Mouse (Mus musculus) neural tube, embryonic 11.5 days (tissue): ENCODE measurements at regions not wholly inside any gene's neighbourhood (a gene's known extent, or its start where the extent isn't known, plus 50 kb on each side); places are given as distances from the start of the nearest gene placed in this dataset.

Experiments
- ATAC-seq: fragments of 200-750 bp; cut with Nextera tagmentation; 2 replicates; pipeline ENCODE4 v1.8.0; 2017; ENCODE audit warnings: moderate number of reproducible peaks, mild to moderate bottlenecking, moderate TSS enrichment, moderate library complexity; ENCODE audit not compliant: insufficient read depth, low FRiP score, low TSS enrichment
- DNase-seq: peaks from one replicate; pipeline ENCODE4 v3.0.0-alpha.2; 2015; ENCODE audit warnings: low spot score
- H3K27ac ChIP-seq: fragments of 300-500 bp; sonication (generic); 2 replicates; pipeline ENCODE4 v1.5.1; 2014; ENCODE audit warnings: low read depth, mild to moderate bottlenecking, low read length
- H3K27me3 ChIP-seq: fragments of 300-500 bp; sonication (generic); 2 replicates; pipeline ENCODE4 v1.6.1; 2014; ENCODE audit warnings: mild to moderate bottlenecking, low read length, mixed read lengths; ENCODE audit not compliant: control insufficient read depth, insufficient read depth
- H3K36me3 ChIP-seq: fragments of 300-500 bp; sonication (generic); 2 replicates; pipeline ENCODE4 v1.6.1; 2014; ENCODE audit warnings: mild to moderate bottlenecking, low read length, moderate library complexity, mixed read lengths; ENCODE audit not compliant: control insufficient read depth, insufficient read depth
- H3K4me1 ChIP-seq: fragments of 300-500 bp; sonication (generic); 2 replicates; pipeline ENCODE4 v1.6.1; 2014; ENCODE audit warnings: low read length, mixed read lengths; ENCODE audit not compliant: control insufficient read depth, insufficient read depth
- H3K4me2 ChIP-seq: fragments of 300-500 bp; sonication (generic); 2 replicates; pipeline ENCODE4 v1.6.1; 2014; ENCODE audit warnings: low read depth, mild to moderate bottlenecking, moderate library complexity
- H3K4me3 ChIP-seq: fragments of 300-500 bp; sonication (generic); 2 replicates; pipeline ENCODE4 v1.5.1; 2014; ENCODE audit warnings: low read depth, low read length
- H3K9ac ChIP-seq: fragments of 300-500 bp; sonication (generic); 2 replicates; pipeline ENCODE4 v1.6.1; 2014; ENCODE audit warnings: mild to moderate bottlenecking, low read length
- H3K9me3 ChIP-seq: fragments of 300-500 bp; sonication (generic); 2 replicates; pipeline ENCODE4 v1.6.1; 2016; ENCODE audit warnings: low read length; ENCODE audit not compliant: control insufficient read depth
- WGBS: fragments of 180-500 bp; shearing (Covaris S2); extraction: QIAGEN DNeasy Blood & Tissue Kit; methylation state at CpG from one replicate; pipeline ENCODE4 v1.1.7; 2014; 5-methylcytosine and 5-hydroxymethylcytosine counted together

DNA sequence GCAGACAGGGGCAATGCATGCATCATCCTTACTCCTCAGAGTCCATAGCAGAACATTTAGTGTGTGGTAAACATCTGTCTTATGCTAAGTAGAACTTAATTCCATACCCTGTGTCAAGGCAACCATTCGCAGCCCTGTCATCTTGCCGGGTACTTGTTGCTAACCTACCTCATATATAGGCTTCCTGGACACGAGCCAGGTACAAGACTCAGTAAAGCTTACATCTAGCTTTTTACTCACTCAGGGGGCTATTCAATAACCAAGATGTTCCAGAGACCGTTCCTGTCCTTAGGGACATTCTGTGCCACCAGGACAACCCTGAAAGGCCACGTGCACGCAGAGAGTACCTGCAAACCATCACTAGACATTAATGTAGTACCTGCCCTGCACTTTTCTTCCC lies 74.8 kb upstream of the Srd5a3 start:
- WGBS, result 81% methylated on average over 6 of the region's 6 CpGs
- DNase-seq, result no peak
- no peak overlapping the region for H3K27ac ChIP-seq
- no peaks in the 10 kb centered on the region for H3K36me3 ChIP-seq
- no peak for ATAC-seq
- no peaks in the 10 kb centered on the region for H3K4me1 ChIP-seq
- no peaks in the 10 kb centered on the region for H3K27me3 ChIP-seq
- H3K9me3 ChIP-seq, result no peaks in the 10 kb centered on the region
- no peak overlapping the region for H3K9ac ChIP-seq
- no peak overlapping the region for H3K4me3 ChIP-seq
- no peak overlapping the region for H3K4me2 ChIP-seq

DNA sequence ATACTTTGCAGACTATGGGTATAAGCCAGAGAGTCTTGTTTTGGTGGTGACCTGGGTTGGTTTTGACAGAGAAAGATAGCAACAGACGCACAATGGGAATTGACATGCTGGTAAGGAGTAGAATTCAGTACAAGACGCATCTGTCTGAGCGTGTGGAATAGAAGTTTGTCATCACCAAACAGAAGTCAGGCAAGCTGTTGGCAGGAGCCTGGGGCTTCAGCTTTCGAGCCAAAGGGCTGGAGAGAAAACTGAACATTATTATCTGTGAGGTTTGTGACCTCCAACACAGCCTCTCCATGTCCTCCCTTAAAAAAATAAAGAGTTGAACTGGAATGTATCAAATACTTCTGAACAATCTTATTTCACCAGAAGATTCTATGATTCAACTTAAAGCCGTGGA lies 75.4 kb upstream of the Srd5a3 start:
- Histone ChIP-seq H3K4me3 (no peak overlapping the region), H3K27ac (no peak overlapping the region), H3K9ac (no peak overlapping the region), H3K36me3 (no peaks in the 10 kb centered on the region), H3K27me3 (no peaks in the 10 kb centered on the region), H3K4me1 (no peaks in the 10 kb centered on the region), H3K4me2 (no peak overlapping the region), H3K9me3 (no peaks in the 10 kb centered on the region)
- 82% methylated on average over 5 of the region's 5 CpGs for WGBS
- ATAC-seq (no peak), DNase-seq (no peak)

DNA sequence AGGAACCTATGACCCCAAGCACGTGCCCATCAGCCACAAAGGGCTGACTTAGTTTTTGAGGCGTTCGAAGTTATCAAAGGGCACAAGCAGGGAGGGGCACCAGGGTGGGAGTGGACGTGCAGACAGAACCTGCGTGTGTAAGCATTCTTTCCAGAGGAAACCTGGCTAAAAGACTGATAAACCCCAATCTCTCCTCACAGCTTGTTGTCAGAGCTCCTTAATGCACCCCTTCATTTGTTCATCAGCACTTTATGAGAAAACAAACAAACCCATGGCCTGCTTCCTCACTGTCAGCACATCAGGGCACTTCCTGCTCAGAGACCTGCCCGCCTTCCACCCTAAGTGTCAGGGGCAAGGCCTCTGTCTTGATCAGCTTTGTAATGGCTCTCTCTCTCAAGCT lies 76.6 kb upstream of the Srd5a3 start:
- Histone ChIP-seq H3K36me3 (no peaks in the 10 kb centered on the region), H3K27ac (no peak overlapping the region), H3K4me3 (no peak overlapping the region), H3K4me2 (no peak overlapping the region), H3K27me3 (no peaks in the 10 kb centered on the region), H3K9me3 (no peaks in the 10 kb centered on the region), H3K9ac (no peak overlapping the region), H3K4me1 (no peaks in the 10 kb centered on the region)
- 66% methylated on average over 6 of the region's 6 CpGs for WGBS
- no peak for DNase-seq
- ATAC-seq, result no peak

DNA sequence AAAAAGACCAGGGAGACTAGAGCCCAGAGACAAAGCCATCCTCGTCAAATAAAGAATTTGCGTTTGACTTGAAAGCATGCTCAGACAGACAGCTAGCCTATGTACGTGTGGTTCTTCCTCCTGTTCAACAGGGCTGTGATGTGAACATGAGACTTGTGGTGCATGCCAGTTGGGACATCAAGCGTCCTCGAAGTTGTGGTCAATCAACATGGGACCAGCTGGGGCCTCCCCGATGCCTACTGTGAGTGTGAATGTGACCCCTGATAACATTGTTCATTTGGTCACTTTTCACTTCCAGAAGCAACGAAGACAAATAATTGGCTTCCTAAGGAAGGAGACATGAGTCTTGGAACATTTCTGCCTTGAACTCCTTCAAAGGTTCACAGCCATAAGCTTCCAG lies 79.8 kb upstream of the Kdr start:
- Histone ChIP-seq H3K27ac (no peak overlapping the region), H3K9me3 (no peaks in the 10 kb centered on the region), H3K27me3 (no peaks in the 10 kb centered on the region), H3K4me3 (no peak overlapping the region), H3K9ac (no peak overlapping the region), H3K36me3 (no peaks in the 10 kb centered on the region), H3K4me1 (no peaks in the 10 kb centered on the region), H3K4me2 (no peak overlapping the region)
- no peak for ATAC-seq
- no peak for DNase-seq
- 81% methylated on average over 7 of the region's 7 CpGs for WGBS

DNA sequence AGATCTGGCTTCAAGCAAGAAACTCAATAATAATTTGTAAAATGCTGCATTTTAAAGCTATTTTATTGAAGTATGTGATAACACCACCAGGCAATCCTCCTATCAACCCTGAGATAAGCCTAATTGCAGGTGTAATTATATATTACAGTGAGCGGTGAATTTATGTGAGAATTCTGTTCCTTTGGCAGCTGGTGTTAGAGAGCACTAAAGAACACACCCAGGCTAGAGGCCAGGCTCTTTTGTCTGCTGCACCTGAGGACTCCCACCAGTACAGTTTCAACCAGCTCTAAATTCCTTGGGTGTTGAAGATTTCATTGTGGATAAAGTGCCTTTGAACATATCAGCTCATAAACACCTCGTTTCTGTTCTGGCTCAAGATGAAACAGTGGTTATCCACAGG lies 77.6 kb upstream of the Kdr start:
- 88% methylated on average over 2 of the region's 2 CpGs for WGBS
- Histone ChIP-seq H3K4me1 (no peaks in the 10 kb centered on the region), H3K4me3 (no peak overlapping the region), H3K9me3 (no peaks in the 10 kb centered on the region), H3K36me3 (no peaks in the 10 kb centered on the region), H3K27me3 (no peaks in the 10 kb centered on the region), H3K4me2 (no peak overlapping the region), H3K27ac (no peak overlapping the region), H3K9ac (no peak overlapping the region)
- ATAC-seq, result no peak
- DNase-seq, result no peak

DNA sequence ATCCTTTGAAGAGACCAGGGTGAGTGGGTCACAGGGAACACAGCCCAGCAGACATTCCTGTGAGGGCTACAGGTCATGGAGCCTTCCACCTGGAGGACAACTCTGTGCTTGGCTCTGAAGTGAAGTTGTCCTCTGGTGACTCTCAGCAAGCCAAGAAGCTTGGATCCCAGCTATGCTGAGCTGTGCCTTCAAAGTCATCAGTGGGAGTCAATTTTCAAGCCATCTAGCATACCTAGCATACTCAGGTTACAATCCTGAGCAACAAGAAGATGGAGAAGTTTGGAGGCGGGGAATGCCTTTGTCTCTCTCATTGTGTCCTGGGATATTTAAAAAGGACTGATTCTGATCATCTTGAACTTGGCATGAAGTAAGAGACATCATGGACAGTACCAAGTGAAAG lies 74.5 kb upstream of the Kdr start:
- 94% methylated on average over 1 of the region's 1 CpGs for WGBS
- DNase-seq (no peak), ATAC-seq (no peak)
- Histone ChIP-seq H3K4me2 (no peak overlapping the region), H3K4me1 (no peaks in the 10 kb centered on the region), H3K27ac (no peak overlapping the region), H3K4me3 (no peak overlapping the region), H3K36me3 (no peaks in the 10 kb centered on the region), H3K27me3 (no peaks in the 10 kb centered on the region), H3K9me3 (no peaks in the 10 kb centered on the region), H3K9ac (no peak overlapping the region)

DNA sequence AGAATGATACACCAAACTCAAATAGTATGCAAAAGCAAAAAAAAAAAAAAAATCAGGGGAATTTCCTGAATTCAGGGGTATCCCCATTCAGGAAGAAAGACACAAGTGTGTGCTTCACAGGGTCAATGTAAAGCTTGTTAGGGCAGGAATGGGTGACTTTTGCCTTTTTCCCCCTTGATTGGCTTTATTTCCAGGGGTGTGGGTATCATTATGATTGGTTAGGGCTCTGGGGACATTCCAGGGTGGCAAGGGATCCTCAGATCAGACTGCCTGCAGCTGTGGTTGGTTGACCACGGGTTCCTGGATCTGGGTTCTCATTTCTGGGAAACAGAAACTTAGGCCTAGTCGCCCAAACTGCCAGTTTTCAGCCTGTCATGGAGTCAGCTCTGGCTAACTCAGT lies 73.4 kb upstream of the Kdr start:
- ATAC-seq (no peak), DNase-seq (no peak)
- H3K27me3 ChIP-seq, result no peaks in the 10 kb centered on the region
- H3K4me2 ChIP-seq, result no peak overlapping the region
- no peaks in the 10 kb centered on the region for H3K36me3 ChIP-seq
- H3K27ac ChIP-seq, result no peak overlapping the region
- 83% methylated on average over 2 of the region's 2 CpGs for whole genome bisulfite sequencing
- no peak overlapping the region for H3K4me3 ChIP-seq
- H3K9ac ChIP-seq, result no peak overlapping the region
- no peaks in the 10 kb centered on the region for H3K4me1 ChIP-seq
- no peaks in the 10 kb centered on the region for H3K9me3 ChIP-seq

DNA sequence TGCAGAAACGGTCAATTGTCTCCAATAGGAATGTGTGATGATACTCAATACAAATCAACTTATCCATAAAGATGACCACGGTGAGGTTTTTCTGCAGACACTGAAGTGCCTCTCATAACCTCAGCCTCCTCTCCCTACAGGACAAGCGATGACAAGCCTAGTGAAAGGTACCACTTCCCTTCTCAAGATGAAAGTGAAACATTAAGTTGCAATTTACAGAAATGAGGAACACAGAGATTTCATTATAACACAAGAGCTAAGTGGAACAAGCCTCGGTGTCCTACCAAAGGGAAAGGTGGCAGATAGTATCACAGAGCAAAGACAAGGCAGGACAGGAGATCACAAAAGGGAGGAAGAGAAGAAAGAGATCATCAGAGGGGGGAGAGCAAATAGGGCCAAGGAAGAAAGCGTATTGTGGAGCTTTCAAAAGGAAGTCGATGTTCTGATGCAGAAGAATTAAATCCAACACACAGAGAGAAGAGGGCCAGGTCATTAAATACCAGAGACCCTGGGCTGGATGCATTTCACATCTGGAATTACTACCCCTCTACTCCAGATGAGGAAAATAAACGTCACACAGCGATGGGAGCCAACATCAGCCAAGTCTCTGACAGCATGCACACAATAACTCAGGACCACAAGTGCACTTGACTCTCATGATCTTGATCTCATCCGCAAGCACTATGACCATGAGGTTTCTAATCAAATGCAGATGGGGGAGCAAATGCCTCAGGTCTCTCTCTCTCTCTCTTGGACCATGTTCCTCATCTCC lies 70.0 kb upstream of the Kdr start:
- no peaks in the 10 kb centered on the region for H3K4me1 ChIP-seq
- no peaks in the 10 kb centered on the region for H3K27me3 ChIP-seq
- no peak overlapping the region for H3K9ac ChIP-seq
- H3K4me2 ChIP-seq, result no peak overlapping the region
- DNase-seq (no peak), ATAC-seq (no peak)
- 83% methylated on average over 9 of the region's 9 CpGs for WGBS
- H3K9me3 ChIP-seq, result no peaks in the 10 kb centered on the region
- no peak overlapping the region for H3K27ac ChIP-seq
- no peak overlapping the region for H3K4me3 ChIP-seq
- H3K36me3 ChIP-seq, result no peaks in the 10 kb centered on the region
